8 mouse cellular contexts compared by ENCODE assay signal in genomic region chr13:108214081-108214484, GRCm38 (mm10). TPM values are rescaled to one million over a fixed set of nuclear protein-coding genes. Genes with fewer than 3 reads are reported as not detected.
DNase-seq lines count a peak whose midpoint lies in the region; ATAC-seq and TF ChIP-seq lines count a peak whose summit lies in the region.

Gene Elovl7, plus strand, starts transcription at chr13:108214404.

- WGBS in hindbrain, embryonic 16.5 days = 1% methylated on average over 19 of the region's 40 CpGs

- no peak within 1 kb of the TSS for H3K27ac ChIP-seq in hindbrain, embryonic 16.5 days (ENCODE audit: low read depth, low read length)
- H3K27ac ChIP-seq in left cerebral cortex, adult 2 months = peak within 1 kb of the TSS; percentile 72

- peak; percentile 96 for ATAC-seq in hindbrain, embryonic 16.5 days

- peak; percentile 45 for TF ChIP-seq CTCF in left cerebral cortex, adult 2 months (IDR thresholded peaks at IDR 0.05)

- peak; percentile 88 for DNase-seq in T-cell, adult 2 months (ENCODE audit: low spot score)
- DNase-seq in cerebellum, postnatal 10 days = peak; percentile 73 to 85
- peak; percentile 46 to 64 for DNase-seq in frontal cortex, postnatal 25 days (ENCODE audit: low spot score in 2 of 2)
- peak; percentile 84 to 86 for DNase-seq in left cerebral cortex, adult 2 months (ENCODE audit: extremely low spot score in 1 of 2, low spot score in 2 of 2)
- DNase-seq in lung, postnatal 4 days = peak; percentile 86 to 91
- DNase-seq in right cerebral cortex, adult 2 months (ENCODE audit: low spot score in 2 of 2) = peak; percentile 69 to 74
- DNase-seq in urinary bladder, postnatal 10 days (ENCODE audit: low spot score) = peak; percentile 24

- peak within 1 kb of the TSS; percentile 84 for H3K4me3 ChIP-seq in hindbrain, embryonic 16.5 days (ENCODE audit: low read length)
- peak within 1 kb of the TSS; percentile 80 for H3K4me3 ChIP-seq in left cerebral cortex, adult 2 months

- peaks cover 11% of the 10 kb centered on the region for H3K27me3 ChIP-seq in hindbrain, embryonic 16.5 days (replicated peaks; ENCODE audit: control insufficient read depth, insufficient read depth, low read length)

- no peaks in the 10 kb centered on the region for H3K9me3 ChIP-seq in hindbrain, embryonic 16.5 days (ENCODE audit: control insufficient read depth, low read length)

- peaks cover 4% of the 10 kb centered on the region for H3K4me1 ChIP-seq in hindbrain, embryonic 16.5 days (ENCODE audit: control insufficient read depth, insufficient read depth, low read depth, low read length)

- peak within 1 kb of the TSS; percentile 92 for H3K4me2 ChIP-seq in hindbrain, embryonic 16.5 days (ENCODE audit: low read length)

- H3K9ac ChIP-seq in hindbrain, embryonic 16.5 days (ENCODE audit: low read depth, low read length) = peak within 1 kb of the TSS; percentile 84

- intact Hi-C loops in left cerebral cortex, adult 2 months (cut with DNase I) = loop anchor here (1.0 kb wide), 1 partner anchor 102 kb away; the partner anchor contains the start of gene Depdc1b

- no peaks in the 10 kb centered on the region for H3K36me3 ChIP-seq in hindbrain, embryonic 16.5 days (ENCODE audit: control insufficient read depth, insufficient read depth, low read length)

RNA-seq across cellular contexts. Expression of gene Elovl7, which starts in this region (rescaled TPM):
- 4.1 and 5.0 TPM in 2 replicates for polyA plus RNA-seq in hindbrain, embryonic 16.5 days (2015; fragmentation: Nextera tagmentation; extraction: Ambion mirVana)
- 1 to 10 TPM; 6.6 to 7.1 TPM for total RNA-seq in left cerebral cortex, adult 2 months (2021)

Comparison
In these comparisons a context has a peak if more than half of its experiments do, and no peak if none do; other contexts are left out.
1. DNase-seq: peak in every context shown above with its lines; median percentile 88 in lung, postnatal 4 days; 88 in T-cell, adult 2 months; 85 in left cerebral cortex, adult 2 months; 79 in cerebellum, postnatal 10 days; 72 in right cerebral cortex, adult 2 months; 55 in frontal cortex, postnatal 25 days; 24 in urinary bladder, postnatal 10 days.